10 mouse cellular contexts compared by ENCODE assay signal in the genomic region with DNA sequence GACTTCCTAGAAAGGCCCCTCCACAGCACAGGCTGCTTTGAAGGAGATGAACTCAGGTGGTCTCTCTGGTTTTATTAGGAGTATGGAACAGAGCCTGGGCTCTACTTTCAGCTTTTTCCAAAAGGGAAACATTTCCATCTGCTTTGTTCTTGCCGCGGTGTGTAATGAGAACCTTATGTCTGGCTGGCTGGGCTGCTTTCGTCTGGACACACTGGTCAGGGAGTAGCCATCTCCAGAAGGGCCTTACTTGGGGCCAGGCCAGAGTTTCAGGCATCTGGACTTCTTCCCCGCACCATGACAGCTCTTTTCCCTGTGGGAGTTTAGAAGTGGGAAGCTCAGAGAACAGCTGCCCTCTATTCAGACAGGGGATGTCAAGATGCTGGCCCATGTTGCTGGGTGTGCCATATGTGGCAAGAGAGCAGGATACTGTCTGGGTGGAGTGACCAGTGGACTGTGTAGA. TPM values are rescaled to one million over a fixed set of nuclear protein-coding genes. Genes with fewer than 3 reads are reported as not detected.
A peak's percentile ranks its signal among the peaks of the same experiment; 100 is the strongest.
DNase-seq lines count a peak whose midpoint lies in the region; ATAC-seq lines count a peak whose summit lies in the region.
"Had no signal": no experiment of that assay in that cellular context is flagged by ENCODE, and none has a peak within 500 bp of the region (broad histone marks: within the 10 kb centered on the region; RNA-seq: fewer than 3 reads in every experiment).

No protein-coding gene starts in this region.

- no peak for ATAC-seq in embryonic facial prominence, embryonic 13.5 days (ENCODE audit: insufficient number of reproducible peaks, insufficient read depth, low FRiP score, low TSS enrichment, low read depth)
- ATAC-seq in lung, embryonic 15.5 days (ENCODE audit: borderline replicate concordance, extremely low read depth, low FRiP score, low TSS enrichment): peak; percentile 69; the same call in 1 of the 2 replicates
- no peak for ATAC-seq in monocyte, adult 5-6 weeks (replicated peaks; ENCODE audit: insufficient number of reproducible peaks, low FRiP score, low TSS enrichment, poor library complexity, severe bottlenecking)
- no peak for ATAC-seq in granulocyte monocyte progenitor cell, adult 5-6 weeks (replicated peaks; ENCODE audit: poor library complexity, severe bottlenecking)

- H3K27me3 ChIP-seq in embryonic facial prominence, embryonic 13.5 days: no peaks in the 10 kb centered on the region
- H3K27me3 ChIP-seq in lung, embryonic 15.5 days: no peaks in the 10 kb centered on the region
- H3K27me3 ChIP-seq: heart, embryonic 13.5 days had no signal

- H3K4me3 ChIP-seq in embryonic facial prominence, embryonic 13.5 days: no peak overlapping the region
- no peak overlapping the region for H3K4me3 ChIP-seq in lung, embryonic 15.5 days
- H3K4me3 ChIP-seq: heart, embryonic 13.5 days had no signal

- H3K9me3 ChIP-seq in embryonic facial prominence, embryonic 13.5 days: no peaks in the 10 kb centered on the region
- H3K9me3 ChIP-seq in lung, embryonic 15.5 days: no peaks in the 10 kb centered on the region
- H3K9me3 ChIP-seq: heart, embryonic 13.5 days had no signal

- H3K4me2 ChIP-seq in embryonic facial prominence, embryonic 13.5 days: no peak overlapping the region
- no peak overlapping the region for H3K4me2 ChIP-seq in lung, embryonic 15.5 days
- H3K4me2 ChIP-seq: heart, embryonic 13.5 days had no signal

- peaks cover 42% of the 10 kb centered on the region for H3K4me1 ChIP-seq in embryonic facial prominence, embryonic 13.5 days
- peaks cover 6% of the 10 kb centered on the region for H3K4me1 ChIP-seq in lung, embryonic 15.5 days

- H3K9ac ChIP-seq in embryonic facial prominence, embryonic 13.5 days: no peak overlapping the region
- H3K9ac ChIP-seq in lung, embryonic 15.5 days: no peak overlapping the region
- H3K9ac ChIP-seq: heart, embryonic 13.5 days had no signal

- peak; percentile 89 for DNase-seq in 3T3-L1 (ENCODE audit: low read depth, low spot score)
- DNase-seq in heart, postnatal 4 days: peak; percentile 82
- no peak for DNase-seq in B cell, adult 2 months
- DNase-seq in cerebellum, adult 18-20 months: no peak

- H3K27ac ChIP-seq in embryonic facial prominence, embryonic 13.5 days: peak overlapping the region; percentile 81
- no peak overlapping the region for H3K27ac ChIP-seq in lung, embryonic 15.5 days
- H3K27ac ChIP-seq: heart, embryonic 13.5 days had no signal

- H3K36me3 ChIP-seq in embryonic facial prominence, embryonic 13.5 days: no peaks in the 10 kb centered on the region
- no peaks in the 10 kb centered on the region for H3K36me3 ChIP-seq in lung, embryonic 15.5 days
- H3K36me3 ChIP-seq: heart, embryonic 13.5 days had no signal

- 15% methylated on average over 4 of the region's 4 CpGs for WGBS in embryonic facial prominence, embryonic 13.5 days
- 60% methylated on average over 4 of the region's 4 CpGs for WGBS in lung, embryonic 15.5 days

RNA-seq across cellular contexts. Expression of a gene that starts 40.0 kb away (rescaled TPM):
- 40.6 and 44.9 TPM in 2 replicates for polyA plus RNA-seq in embryonic facial prominence, embryonic 13.5 days (2015; fragmentation: Nextera tagmentation; extraction: Ambion mirVana)
- 1 to 10 TPM; 9.2 to 9.7 TPM for total RNA-seq in heart, postnatal 4 days (2021)
- polyA plus RNA-seq in lung, embryonic 15.5 days (2015; fragmentation: Nextera tagmentation; extraction: Ambion mirVana): 4.3 and 4.7 TPM in 2 replicates
- total RNA-seq in monocyte, adult 5-6 weeks (2017): not detected in 3 replicates
- not detected in 2 replicates for total RNA-seq in granulocyte monocyte progenitor cell, adult 5-6 weeks (2014; fragmentation: Nextera tagmentation)
- total RNA-seq in granulocyte monocyte progenitor cell, adult 5-6 weeks (2017): not detected in 2 replicates
- total RNA-seq: MEL had no signal

RNA-seq across cellular contexts. Expression of a gene that starts 50.1 kb away (rescaled TPM):
- 42.6 and 46.0 TPM in 2 replicates for polyA plus RNA-seq in embryonic facial prominence, embryonic 13.5 days (2015; fragmentation: Nextera tagmentation; extraction: Ambion mirVana)
- total RNA-seq in heart, postnatal 4 days (2021): 10 to 100 TPM; 11.8 to 14.3 TPM
- 42.2 and 44.4 TPM in 2 replicates for polyA plus RNA-seq in lung, embryonic 15.5 days (2015; fragmentation: Nextera tagmentation; extraction: Ambion mirVana)
- 1.4 to 3.0 TPM (median 2.7 TPM) in 3 replicates for total RNA-seq in monocyte, adult 5-6 weeks (2017)
- 33.9 and 34.2 TPM in 2 replicates for total RNA-seq in granulocyte monocyte progenitor cell, adult 5-6 weeks (2014; fragmentation: Nextera tagmentation)
- 36.6 and 57.9 TPM in 2 replicates for total RNA-seq in granulocyte monocyte progenitor cell, adult 5-6 weeks (2017)

RNA-seq across cellular contexts. Expression of a gene that starts 50.2 kb away (rescaled TPM):
- 63.5 and 68.6 TPM in 2 replicates for polyA plus RNA-seq in embryonic facial prominence, embryonic 13.5 days (2015; fragmentation: Nextera tagmentation; extraction: Ambion mirVana)
- 10 to 100 TPM; 39.3 to 41.8 TPM for total RNA-seq in heart, postnatal 4 days (2021)
- 45.1 and 50.4 TPM in 2 replicates for polyA plus RNA-seq in lung, embryonic 15.5 days (2015; fragmentation: Nextera tagmentation; extraction: Ambion mirVana)
- total RNA-seq in monocyte, adult 5-6 weeks (2017): 129 to 150 TPM (median 134 TPM) in 3 replicates
- total RNA-seq in granulocyte monocyte progenitor cell, adult 5-6 weeks (2014; fragmentation: Nextera tagmentation): 33.5 and 37.1 TPM in 2 replicates
- total RNA-seq in granulocyte monocyte progenitor cell, adult 5-6 weeks (2017): 94.5 and 119 TPM in 2 replicates

Comparison
In these comparisons a context has a peak if more than half of its experiments do, and no peak if none do; other contexts are left out.
1. DNase-seq: peak in 3T3-L1 (single experiment) and heart, postnatal 4 days (single experiment); none in B cell, adult 2 months (0 of 2) and cerebellum, adult 18-20 months (0 of 2).
2. RNA of a gene that starts 40.0 kb away (total RNA-seq): 9.2 to 9.7 TPM in heart, postnatal 4 days; not detected in monocyte, adult 5-6 weeks and not detected in granulocyte monocyte progenitor cell, adult 5-6 weeks; every median in the first group is over 10 times any median in the second.